Mouse (Mus musculus) left cerebral cortex, adult 2 months (tissue): ENCODE results near the gene Grm4. TPM values are rescaled to one million over a fixed set of nuclear protein-coding genes. Genes with fewer than 3 reads are reported as not detected.

Experiments used
- DNase-seq, 2 experiments: peaks; one replicate each; pipeline ENCODE4 v3.0.0; 2021 to 2022; ENCODE audit warnings: low spot score in 2 of 2, mixed read lengths in 1 of 2; ENCODE audit errors: extremely low spot score in 1 of 2
- H3K27ac ChIP-seq: fragments of 200-600 bp; 2 replicates; pipeline ENCODE4 v1.8.1; 2022
- H3K4me3 ChIP-seq: fragments of 200-600 bp; 2 replicates; pipeline ENCODE4 v1.8.1; 2022
- CTCF ChIP-seq: fragments of 200-600 bp; IDR thresholded peaks from 2 replicates; pipeline ENCODE4 v1.8.1; 2022; ENCODE audit warnings: antibody characterized with exemption, mild to moderate bottlenecking, moderate library complexity
- intact Hi-C: fragments of 180-260 bp; cut with DNase I; formaldehyde crosslinking; loops from one replicate; pipeline ENCODE4 v1.15.1; 2025
- long read RNA-seq, 2 experiments: library from polyadenylated mRNA; stranded (forward); transcript quantifications; one replicate each; pipeline ENCODE4 v2.0.0; 2021; ENCODE audit warnings: borderline mapping rate in 2 of 2
- total RNA-seq, 2 experiments: library from RNA; stranded (reverse); gene quantifications; 2 replicates each; pipeline ENCODE4 v1.2.3; 2021

Grm4 gene
- total RNA-seq, result 10 to 100 TPM; 19.9 to 29.7 TPM
- long read RNA-seq, experiment 1, full-length matches to known transcripts, result 19 of 30 reads
- long read RNA-seq, experiment 1, partial matches to known transcripts, result 9 of 30 reads
- long read RNA-seq, experiment 1, other reads (novel, unspliced or antisense), result 2 of 30 reads
- long read RNA-seq, experiment 2, full-length matches to known transcripts, result 17 of 31 reads
- long read RNA-seq, experiment 2, partial matches to known transcripts, result 7 of 31 reads
- long read RNA-seq, experiment 2, other reads (novel, unspliced or antisense), result 7 of 31 reads

GRCm38 (mm10) chr17:27521303-27521702 is at the start of gene Grm4:
Gene Grm4, minus strand, starts transcription at chr17:27521403.
- no peak within 1 kb of the TSS for H3K4me3 ChIP-seq
- DNase-seq, result no peak
- intact Hi-C loops, result loop anchor here (2.0 kb wide), 3 partner anchors 331 to 489 kb away; no protein-coding TSS in a partner anchor
- no peak for TF ChIP-seq CTCF
- H3K27ac ChIP-seq, result no peak within 1 kb of the TSS

DNA sequence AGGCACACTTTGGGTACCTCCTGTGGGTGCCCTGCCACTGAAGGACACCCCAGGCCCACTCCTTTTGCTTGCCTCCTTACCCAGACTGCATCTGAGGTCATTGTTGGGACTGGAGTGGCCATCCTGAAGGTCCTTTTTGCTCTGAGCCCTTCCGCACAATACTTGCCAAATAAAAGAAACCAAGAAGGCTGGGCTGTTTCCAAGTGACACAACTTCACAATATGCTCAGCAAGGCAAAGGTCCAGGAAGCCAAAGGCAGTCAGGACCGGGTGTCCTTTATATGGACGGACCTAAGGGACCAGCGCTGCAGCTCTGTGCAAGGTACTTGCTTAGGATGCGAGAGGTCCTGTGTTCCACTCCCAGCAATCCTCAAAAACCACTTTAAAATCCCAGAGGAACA is 47.0 kb upstream of the Grm4 start:
- H3K4me3 ChIP-seq, result no peak overlapping the region
- TF ChIP-seq CTCF, result no peak
- intact Hi-C loops, result no loop called here
- no peak for DNase-seq
- no peak overlapping the region for H3K27ac ChIP-seq

DNA sequence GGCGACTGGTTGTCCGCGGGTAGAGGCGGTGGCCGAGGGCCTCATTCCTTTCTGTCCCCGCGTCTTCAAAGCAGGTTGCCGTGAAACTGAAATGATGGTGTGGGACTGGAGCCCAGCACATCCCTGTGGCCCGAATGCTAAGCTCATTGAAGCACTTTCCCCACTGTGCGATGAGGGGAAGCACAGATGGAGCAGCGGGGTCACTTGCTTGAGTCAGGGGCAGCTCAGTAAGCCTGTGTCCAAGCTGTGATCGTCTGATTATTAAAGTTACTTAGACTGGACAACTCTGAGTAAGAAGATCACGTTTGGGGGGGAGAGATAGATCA is 44.7 kb upstream of the Grm4 start:
- H3K4me3 ChIP-seq, result peak overlapping the region; percentile 76
- peak overlapping the region; percentile 64 for H3K27ac ChIP-seq
- intact Hi-C loops, result loop anchor here (1.0 to 2.0 kb wide), 4 partner anchors 15 to 63 kb away; partner anchors contain the start of gene Nudt3
- no peak for DNase-seq
- no peak for TF ChIP-seq CTCF

DNA sequence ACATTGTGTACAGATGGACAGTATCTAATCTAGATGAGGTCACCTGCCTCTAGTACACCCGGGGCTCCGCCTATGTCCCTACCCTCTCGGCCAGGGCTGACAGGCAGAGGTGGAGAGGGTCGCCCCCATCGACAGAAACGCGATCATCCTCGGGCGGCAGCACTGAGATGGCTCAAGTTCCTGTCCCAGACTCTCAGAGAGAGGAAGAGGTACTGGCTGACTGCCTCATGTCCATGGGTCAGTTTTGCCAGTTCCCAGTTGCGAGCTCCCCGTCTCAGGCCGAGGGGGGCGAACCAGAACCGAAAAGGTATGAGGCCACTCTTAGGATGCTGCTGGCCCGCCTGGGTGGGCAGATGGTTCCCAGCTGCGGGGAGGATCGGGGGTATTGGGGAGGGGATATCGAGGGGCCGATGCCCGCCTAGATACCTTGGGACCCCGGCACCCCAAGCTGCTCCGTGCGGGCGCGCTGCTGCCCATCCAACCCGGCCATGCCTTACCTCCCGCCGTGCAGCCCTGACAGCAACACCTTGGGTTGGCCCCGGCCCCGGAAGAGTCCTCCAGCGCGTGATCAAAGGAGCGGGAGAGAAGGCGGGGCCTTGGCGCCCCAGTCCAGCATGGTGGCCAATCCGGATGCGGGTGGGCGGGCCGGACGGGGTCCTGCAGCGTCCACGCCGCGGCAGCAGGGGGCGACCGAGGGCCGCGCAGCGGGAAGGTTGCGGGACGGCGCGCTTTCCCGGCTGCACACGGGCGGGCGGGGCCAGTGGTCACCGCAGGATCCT is 44.1 kb upstream of the Grm4 start, which contains the start of gene AI413582:
TSS of gene AI413582 (minus strand) at position 594 of the 779 bp plus-strand sequence.
- intact Hi-C loops, result loop anchor here (1.0 to 2.0 kb wide), 3 partner anchors 31 to 64 kb away; partner anchors contain the start of gene Nudt3
- Histone ChIP-seq H3K4me3 (peak within 1 kb of the TSS; percentile 76), H3K27ac (peak within 1 kb of the TSS; percentile 93)
- DNase-seq, result peak; percentile 97 to 99
- no peak; the same call in none of the 2 replicates for TF ChIP-seq CTCF

DNA sequence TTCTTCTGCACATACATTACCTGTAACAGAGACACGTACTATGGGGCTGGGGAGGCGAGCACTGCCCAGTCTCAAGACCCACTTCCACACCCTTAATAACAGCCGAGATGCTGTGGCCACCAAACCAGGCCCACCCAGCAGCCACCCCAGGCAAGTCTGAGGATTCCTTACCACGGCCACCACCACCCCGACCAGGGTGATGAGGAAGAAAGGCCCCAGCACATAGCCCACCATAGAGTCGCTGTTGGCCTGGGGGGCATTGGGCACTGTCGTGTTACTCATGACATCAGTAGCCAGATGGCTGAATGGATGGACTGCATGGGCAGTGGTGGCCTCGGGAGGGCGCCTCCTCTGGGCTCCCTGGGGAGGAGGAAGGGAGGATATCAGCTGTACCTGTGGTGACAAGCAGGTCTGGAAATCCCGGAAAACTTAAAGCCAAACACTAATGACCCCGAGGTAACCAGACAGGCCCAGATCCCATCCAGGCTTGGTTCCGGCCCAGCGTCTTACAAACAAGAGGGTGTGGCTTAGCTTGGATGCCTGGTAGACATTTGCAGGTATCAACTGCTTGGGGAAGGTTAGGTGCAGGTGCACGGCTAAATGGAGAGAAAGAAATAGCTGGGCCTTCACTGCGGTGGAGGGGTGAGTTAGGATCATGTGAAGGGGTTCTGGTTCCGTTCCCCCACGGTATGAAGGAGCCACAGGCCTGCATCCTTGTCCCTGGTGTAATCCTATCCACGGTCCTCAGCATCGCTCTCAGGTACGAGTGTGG is 43.4 kb upstream of the Grm4 start:
- Histone ChIP-seq H3K4me3 (peak overlapping the region; percentile 76), H3K27ac (peak overlapping the region; percentile 93)
- intact Hi-C loops, result loop anchor here (1.0 to 2.0 kb wide), 3 partner anchors 30 to 65 kb away; partner anchors contain the start of gene Nudt3
- no peak for DNase-seq
- peak; percentile 49 for TF ChIP-seq CTCF

- DNase-seq, result no peak
- TF ChIP-seq CTCF, result no peak
- Histone ChIP-seq H3K4me3 (peak overlapping the region; percentile 76; the same call in 1 of the 2 replicates), H3K27ac (no peak overlapping the region; the same call in 1 of the 2 replicates)
- intact Hi-C loops, result loop anchor here (2.0 kb wide), 2 partner anchors 29 to 59 kb away; partner anchors contain the start of gene Nudt3
These were observed 42.6 kb upstream of the Grm4 start for GRCm38 (mm10) chr17:27563771-27564244.

DNA sequence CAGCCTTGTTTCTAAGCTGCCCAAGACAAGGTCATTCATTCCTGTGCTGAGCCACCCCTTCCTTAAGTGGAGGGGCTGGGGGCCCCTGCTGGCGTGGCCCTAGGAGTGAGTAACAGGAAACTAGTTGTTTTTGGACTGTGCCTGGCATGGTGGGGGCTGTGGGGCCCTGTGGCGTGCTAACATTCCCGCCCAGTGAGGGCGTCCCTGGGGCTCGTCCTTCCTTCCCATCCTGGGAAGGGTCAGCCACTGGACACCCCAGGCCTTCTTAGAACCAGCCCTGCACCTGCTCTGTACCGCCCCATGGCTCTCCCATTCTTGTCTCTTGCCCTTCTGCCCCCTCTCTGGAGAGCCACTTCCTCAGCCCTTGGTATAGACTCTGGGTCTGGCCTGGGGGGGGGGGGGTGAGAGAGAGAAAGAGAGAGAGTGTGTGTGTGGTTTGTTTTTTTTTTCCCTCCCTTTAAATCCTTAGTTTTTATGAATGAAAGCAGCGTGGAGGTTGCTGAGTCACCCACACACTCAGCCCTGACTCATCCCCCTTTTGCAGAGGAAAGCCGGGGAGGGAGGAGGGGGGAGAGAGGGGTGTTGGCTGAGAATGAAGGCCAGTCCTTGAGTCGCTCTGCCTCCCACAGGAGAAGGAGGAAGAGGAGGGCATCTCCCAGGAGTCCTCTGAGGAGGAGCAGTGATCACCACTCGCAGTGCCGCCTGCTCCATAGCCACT is 40.8 kb upstream of the Grm4 start:
- intact Hi-C loops, result no loop called here
- TF ChIP-seq CTCF, result no peak

DNA sequence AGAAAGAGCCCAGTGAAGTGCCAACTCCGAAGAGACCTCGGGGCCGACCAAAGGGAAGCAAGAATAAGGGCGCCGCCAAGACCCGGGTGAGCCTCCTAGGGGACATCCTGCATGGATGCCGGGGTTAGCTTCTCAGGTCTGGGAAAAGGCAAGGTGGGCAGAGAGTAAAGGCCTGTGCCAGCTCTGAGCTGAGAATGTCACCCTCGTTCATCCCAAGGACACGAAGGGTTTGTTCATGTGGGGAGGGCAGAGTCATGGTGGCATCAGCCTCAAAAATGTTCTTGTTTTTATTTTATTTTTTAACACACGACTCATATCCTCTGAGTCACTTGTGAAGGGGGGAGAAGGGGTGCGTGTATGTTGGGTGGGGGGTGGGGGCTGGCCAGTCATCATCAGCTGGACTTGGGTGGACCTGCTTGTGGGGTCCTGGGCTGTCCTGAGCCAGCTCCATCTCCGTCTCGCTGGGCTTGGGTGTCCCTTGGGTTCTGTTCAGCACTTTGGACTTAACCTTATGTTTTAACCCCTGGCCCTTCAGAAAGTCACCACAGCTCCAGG is 39.8 kb upstream of the Grm4 start:
- intact Hi-C loops, result no loop called here
- Histone ChIP-seq H3K4me3 (no peak overlapping the region), H3K27ac (no peak overlapping the region)
- no peak for DNase-seq
- TF ChIP-seq CTCF, result no peak

More for the DNA sequence above, 40.8 kb upstream of the Grm4 start:
- peak; percentile 61 to 72 for DNase-seq
- H3K27ac ChIP-seq, result no peak overlapping the region
- H3K4me3 ChIP-seq, result no peak overlapping the region

- intact Hi-C loops, result no loop called here
- Histone ChIP-seq H3K4me3 (no peak overlapping the region), H3K27ac (no peak overlapping the region)
- no peak for DNase-seq
- TF ChIP-seq CTCF, result no peak
These were observed 38.4 kb upstream of the Grm4 start for GRCm38 (mm10) chr17:27559596-27559995.

DNA sequence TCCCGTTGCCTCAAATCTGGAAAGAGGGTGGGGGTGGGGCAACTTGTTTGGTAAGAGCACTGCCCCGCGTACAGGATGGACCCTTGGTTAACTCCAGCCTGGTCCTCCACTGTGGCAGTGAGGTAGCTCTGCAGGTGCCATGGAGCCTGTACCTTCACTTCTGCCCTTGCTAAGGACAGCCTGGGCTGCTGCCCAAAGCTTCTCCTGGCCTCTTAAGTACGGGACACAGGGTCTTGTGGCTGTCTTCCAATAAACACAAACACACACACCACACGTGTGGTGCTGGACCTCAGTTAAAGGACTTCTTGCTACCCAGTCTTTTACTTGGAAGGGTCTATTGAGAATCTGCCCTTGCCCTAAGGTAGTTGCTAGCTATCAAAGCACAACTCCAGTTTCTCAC is 37.6 kb upstream of the Grm4 start:
- no peak for DNase-seq
- intact Hi-C loops, result no loop called here
- no peak for TF ChIP-seq CTCF
- H3K27ac ChIP-seq, result no peak overlapping the region
- H3K4me3 ChIP-seq, result no peak overlapping the region
